Mouse (Mus musculus) gastrocnemius, adult 18-20 months (tissue): ENCODE results near the gene Myh9. TPM values are rescaled to one million over a fixed set of nuclear protein-coding genes. Genes with fewer than 3 reads are reported as not detected.

ENCODE experiments used
- DNase-seq: peaks from one replicate; pipeline ENCODE4 v3.0.0; 2021; ENCODE audit warnings: low spot score
- long read RNA-seq, 2 experiments: library from polyadenylated mRNA; stranded (forward); transcript quantifications; one replicate each; pipeline ENCODE4 v2.0.0; 2021
- total RNA-seq, 2 experiments: library from RNA; stranded (reverse); gene quantifications; 2 replicates each; pipeline ENCODE4 v1.2.3; 2021

Gene Myh9
- total RNA-seq = 10 to 100 TPM; 42.8 to 63.0 TPM
- long read RNA-seq, experiment 1, full-length matches to known transcripts = 6 of 22 reads
- long read RNA-seq, experiment 1, partial matches to known transcripts = 11 of 22 reads
- long read RNA-seq, experiment 1, other reads (novel, unspliced or antisense) = 5 of 22 reads
- long read RNA-seq, experiment 2, full-length matches to known transcripts = 5 of 13 reads
- long read RNA-seq, experiment 2, partial matches to known transcripts = 4 of 13 reads
- long read RNA-seq, experiment 2, other reads (novel, unspliced or antisense) = 4 of 13 reads

- peak; percentile 99 for DNase-seq
Observed at GRCm38 (mm10) chr15:77842047-77842843, at the start of gene Myh9. Gene Myh9, minus strand, starts transcription at chr15:77842175.

DNA sequence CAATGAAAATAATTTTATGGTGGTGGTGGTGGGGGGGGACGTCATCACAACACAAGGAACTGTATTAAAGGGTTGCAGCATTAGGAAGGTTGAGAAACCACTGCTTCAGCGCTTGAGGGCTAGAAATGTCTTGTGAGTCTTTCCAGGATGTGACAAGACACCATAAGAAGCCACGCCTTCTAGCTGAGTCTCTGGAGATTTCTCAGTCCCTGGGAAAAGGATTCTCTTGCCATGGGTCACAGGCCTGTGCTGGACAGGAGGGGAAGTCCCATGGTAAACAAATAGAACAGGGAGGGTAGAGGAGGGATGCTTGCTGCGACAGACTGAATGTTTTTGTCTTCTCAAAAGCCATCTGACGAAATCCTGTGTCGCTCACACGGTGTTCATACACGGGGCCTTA lies 49.8 kb upstream of the Myh9 start:
- DNase-seq = no peak

DNA sequence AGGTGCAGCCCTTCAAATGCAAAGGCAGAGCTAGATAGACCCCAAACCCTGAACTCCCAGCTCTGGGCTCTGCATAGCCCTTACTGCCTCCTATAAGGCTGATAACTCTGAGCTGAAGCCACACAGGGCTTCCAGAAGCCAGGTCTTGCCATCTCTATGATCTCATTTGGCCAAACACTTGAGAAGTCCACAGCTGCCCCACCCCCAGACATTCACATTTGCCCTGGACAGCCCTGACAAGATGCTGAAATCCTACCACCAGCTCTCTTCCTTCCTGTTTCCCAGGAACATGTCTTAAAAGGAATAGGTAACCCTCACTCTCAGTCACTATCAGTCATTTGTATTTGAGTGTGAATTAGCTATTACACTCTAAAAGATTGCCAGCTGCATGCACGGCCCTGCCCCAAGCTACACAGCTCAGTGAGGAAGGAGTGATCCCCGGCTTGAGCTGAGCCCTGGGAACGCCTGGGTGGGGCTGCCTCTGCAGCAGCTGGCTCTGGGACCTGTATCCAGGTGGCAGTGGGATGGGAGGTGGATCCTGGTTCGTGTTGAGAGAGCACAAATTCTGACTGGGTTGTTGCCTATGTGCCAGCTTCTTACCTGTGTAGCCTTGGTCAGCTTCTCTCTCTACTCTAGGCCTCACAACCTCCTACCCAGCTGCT lies 47.9 kb upstream of the Myh9 start:
- DNase-seq = no peak

DNA sequence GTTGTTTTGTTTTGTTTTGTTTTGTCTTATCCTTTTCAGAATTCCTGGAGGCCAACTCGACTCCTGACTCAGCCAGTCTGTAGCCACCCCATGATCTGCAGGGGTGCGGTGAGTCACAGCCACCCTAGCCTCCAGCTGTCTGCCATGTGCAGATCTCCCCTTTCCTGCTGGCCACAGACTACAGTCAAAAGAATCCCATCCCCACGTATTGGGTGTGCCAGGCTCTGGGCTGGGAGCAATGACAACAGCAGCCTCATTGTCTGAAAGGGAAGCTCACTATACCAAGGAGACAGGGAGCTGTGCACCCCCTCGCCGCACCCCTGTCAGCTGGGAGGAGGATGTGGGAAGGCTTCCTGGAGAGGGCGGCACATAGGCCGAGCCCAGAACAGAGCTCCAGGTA lies 46.3 kb upstream of the Myh9 start:
- no peak for DNase-seq

- no peak for DNase-seq
Observed at GRCm38 (mm10) chr15:77887093-77887488, 45.1 kb upstream of the Myh9 start.

DNA sequence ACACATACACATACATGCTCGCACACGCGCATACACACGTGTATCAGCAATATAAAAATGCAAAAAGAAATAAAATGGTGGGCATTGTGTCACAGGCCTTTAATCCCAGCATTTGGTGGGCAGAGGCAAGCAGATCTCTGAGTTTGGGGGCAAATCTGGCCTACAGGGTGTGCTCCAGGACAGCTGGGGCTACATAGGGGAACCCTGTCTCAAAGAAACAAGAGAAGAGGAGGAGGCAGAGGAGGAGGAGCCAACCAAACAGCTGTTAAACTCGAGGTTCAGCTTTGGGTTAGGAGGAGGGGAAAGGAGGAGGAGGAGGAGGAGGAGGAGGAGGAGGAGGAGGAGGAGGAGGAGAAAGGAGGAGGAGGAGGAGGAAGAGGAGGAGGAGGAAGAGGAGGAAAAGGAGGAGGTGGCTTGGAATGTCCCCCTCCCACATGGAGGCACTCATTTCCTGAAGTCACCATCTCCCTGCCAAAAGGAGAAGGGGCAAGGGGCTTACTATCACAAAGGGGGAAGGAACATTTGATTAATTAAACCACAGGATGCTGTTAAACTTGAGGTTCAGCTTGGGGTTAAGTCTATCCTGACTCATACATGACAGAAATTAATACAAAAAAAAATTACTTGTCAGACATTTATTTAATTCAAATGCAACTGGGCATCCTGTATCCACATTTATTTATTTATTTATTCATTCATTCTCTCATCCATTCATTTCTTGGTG lies 44.6 kb upstream of the Myh9 start:
- no peak for DNase-seq

- no peak for DNase-seq
Observed at GRCm38 (mm10) chr15:77885945-77886344, 44.0 kb upstream of the Myh9 start.

- DNase-seq = no peak
Observed at GRCm38 (mm10) chr15:77885159-77885558, 43.2 kb upstream of the Myh9 start.

DNA sequence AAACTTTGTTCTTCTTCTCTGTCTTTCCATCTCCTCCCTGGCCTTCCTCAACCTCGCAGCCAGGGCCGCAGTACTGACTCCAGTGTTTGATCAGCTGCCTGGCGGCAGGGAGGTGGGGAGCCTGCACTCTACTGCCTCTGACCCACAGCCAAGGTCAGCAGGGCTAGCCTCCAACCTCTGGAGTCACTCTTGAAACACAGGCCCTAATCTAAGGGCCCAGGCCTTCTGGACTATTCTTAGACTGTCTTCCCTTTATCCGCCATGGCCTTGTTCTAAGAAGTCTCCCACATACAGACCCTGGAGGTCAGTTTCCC lies 41.7 kb upstream of the Myh9 start:
- no peak for DNase-seq

DNA sequence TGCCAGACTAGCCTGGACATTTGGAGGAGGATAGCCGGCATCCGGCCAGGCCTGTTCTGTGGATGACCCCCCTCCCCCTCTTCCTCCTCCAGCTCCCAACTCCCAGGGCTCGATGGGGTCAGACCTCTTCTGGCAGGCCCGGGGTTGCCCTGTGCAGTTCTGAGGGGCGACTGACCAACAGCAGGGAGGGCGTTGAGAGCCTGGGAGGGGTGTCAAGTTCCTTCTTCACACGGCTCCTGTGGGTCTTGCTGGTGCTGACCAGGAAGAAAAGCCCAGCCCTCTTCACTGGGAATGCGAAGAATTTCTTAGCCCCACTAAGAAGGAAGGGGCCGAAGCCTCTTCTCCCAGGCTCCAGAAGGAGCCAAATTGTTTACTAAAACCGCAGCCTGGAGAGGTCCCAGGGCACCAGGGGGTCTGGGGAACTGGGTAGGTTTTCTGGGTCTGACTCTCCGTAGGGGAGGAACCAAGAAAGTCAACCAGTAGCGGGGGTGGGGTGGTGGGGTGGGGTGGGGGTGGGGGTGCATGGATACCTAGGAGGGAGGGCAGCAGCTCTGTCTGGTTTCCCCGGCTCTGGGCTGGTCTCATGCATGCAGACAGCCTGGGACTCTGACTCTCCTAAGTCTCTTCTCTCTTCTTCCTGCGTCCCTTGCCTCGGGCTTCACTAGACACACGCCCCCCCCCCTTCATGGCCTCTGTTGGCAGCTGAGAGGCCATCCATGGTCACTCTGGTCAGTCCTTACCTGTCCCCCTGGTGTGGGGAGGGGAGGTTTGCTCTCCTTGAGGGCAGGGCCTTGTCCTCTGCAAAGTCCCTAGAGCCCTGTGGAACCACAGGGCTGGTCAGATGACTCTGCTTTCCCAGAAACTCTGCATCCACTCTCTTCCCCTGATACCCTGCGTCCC lies 41.1 kb upstream of the Myh9 start:
- no peak for DNase-seq

DNA sequence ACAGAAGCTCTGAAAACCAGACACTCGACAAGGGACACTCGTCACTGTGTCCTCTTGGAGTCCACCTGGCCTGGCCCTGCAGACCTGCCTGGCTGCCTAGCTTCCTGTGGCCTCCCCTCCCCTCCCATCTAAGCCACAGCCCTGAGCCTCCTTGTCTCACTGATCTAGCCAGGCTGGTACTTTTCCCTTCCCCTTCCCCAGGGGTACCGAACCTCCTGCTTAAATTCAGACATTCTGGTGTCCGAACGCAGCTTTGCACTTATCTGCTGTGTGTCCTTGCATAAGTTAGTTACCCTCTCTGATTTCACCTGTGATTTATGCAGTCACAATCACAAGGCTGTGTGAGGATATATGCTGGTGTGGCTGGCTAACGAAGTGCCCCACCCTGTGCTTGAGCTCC lies 40.3 kb upstream of the Myh9 start:
- DNase-seq = no peak

DNA sequence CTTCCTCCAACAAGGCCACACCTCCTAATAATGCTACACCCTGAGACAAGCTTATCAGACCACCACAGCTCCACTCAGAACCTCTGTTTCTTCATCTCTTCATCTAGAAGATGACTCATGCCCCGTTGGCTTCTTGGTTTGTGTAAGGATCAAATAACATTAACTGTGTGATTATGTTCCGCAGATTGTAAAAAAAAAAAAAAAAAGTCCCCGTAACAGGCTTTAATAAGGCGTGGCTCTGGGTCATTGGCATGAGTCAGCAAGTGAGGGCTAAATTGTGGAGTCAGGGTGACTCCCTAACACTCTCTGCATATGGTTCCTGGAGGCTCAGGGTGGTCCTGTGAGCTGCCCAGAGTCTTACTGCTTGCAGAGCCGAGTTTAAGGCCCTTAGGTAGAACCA lies 39.7 kb upstream of the Myh9 start:
- DNase-seq = no peak

DNA sequence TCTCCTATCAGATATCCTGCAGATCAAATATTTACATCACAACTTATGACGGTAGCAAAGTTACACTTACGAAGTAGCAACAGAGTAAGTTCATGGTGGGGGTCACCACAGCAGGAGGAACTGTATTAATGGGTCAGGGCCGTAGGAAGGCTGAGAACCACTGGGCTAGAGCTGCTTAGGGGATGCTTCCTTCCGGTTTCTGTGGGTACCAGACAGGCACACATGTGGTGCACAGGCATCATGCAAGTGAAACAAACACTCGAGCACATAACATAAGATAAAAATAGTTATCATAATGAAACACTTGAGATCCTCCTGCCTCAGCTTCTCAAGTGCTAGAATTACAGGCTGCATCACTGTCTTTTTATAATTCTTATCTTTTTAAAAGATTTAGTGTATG lies 38.8 kb upstream of the Myh9 start:
- no peak for DNase-seq

DNA sequence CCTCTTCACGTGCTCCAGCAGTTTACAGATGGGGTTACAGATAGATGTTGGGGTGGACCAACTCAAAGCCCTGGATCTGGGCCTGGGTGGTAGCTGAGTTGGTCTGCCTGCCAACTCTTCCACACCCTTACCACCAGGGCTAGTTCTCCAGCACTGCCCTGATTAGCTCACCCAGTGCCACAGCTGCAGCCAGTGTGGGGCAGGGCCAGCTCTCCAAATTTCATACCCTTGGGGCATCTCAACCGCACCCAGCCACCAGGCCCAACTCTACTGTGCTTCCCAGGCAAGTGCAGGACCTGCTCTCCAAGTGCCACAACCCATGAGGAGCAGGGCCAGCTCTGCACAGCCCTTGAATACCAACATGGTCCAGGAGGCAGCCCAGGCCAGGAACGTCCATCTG lies 37.8 kb upstream of the Myh9 start:
- DNase-seq = no peak

- DNase-seq = no peak
Observed at GRCm38 (mm10) chr15:77877209-77877608, 35.2 kb upstream of the Myh9 start.

GRCm38 (mm10) chr15:77876716-77877115 lies 34.7 kb upstream of the Myh9 start:
- DNase-seq = no peak

DNA sequence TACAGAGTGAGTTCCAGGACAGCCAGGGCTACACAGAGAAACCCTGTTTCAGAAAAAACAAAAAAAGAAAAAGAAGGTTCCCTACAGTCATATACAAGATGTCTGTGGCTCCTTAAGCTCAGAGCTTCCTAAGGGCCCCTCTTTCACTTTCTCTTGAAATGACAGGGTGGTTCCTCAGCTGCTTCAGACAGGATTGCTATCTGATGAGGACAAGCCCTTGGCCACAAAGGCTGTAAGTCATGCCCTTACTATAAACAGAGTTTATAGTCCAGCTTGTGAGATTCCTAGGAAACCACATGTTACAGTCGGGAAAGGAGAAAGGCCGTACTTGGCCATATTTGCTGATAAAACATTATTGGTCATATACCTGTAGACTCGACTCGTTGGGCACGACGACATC lies 34.0 kb upstream of the Myh9 start:
- no peak for DNase-seq

- DNase-seq = no peak
Observed at GRCm38 (mm10) chr15:77874807-77875206, 32.8 kb upstream of the Myh9 start.

DNA sequence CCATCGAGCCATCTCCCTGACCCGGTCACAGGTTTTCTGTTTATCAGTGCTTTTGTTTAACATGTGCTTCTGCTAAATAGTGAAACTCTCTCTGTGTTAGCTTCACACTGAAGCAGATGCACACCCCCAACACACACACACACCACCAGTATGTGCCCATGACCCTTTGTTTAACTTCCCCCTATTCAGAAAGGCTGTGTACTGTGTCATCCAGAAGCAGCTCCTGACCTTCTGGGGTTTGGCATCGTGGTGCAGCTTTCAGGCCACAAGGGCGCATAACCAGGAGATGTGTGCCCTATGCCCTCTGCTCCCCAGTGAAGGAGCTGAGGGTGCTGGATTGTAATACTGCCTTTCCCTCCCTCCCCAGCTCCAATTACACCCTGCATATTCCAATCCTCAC lies 32.3 kb upstream of the Myh9 start:
- DNase-seq = no peak

- no peak for DNase-seq
Observed at GRCm38 (mm10) chr15:77873564-77873963, 31.6 kb upstream of the Myh9 start.

DNA sequence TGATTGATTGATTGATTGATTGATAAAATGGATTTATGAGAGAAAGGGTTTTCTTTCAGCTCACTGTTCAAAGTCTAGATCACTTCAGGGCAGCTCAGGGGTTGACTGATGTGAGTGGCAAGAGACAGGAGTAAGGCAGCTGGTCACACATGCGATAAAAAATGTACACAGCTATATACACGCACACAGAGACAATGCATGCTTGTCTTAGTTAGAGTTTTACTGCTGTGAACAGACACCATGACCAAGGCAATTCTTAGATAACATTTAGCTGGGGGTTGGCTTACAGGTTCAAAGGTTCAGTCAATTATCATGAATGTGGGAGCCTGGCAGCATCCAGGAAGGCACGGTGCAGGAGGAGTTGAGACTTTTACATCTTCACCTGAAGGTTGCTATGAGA lies 31.0 kb upstream of the Myh9 start:
- no peak for DNase-seq
